Mouse (Mus musculus): ENCODE measurements around the gene Clic4. TPM values are rescaled to one million over a fixed set of nuclear protein-coding genes. Genes with fewer than 3 reads are reported as not detected.

Gene Clic4
- polyA plus RNA-seq, 1 experiment from 2014 or later = 149 TPM

DNA sequence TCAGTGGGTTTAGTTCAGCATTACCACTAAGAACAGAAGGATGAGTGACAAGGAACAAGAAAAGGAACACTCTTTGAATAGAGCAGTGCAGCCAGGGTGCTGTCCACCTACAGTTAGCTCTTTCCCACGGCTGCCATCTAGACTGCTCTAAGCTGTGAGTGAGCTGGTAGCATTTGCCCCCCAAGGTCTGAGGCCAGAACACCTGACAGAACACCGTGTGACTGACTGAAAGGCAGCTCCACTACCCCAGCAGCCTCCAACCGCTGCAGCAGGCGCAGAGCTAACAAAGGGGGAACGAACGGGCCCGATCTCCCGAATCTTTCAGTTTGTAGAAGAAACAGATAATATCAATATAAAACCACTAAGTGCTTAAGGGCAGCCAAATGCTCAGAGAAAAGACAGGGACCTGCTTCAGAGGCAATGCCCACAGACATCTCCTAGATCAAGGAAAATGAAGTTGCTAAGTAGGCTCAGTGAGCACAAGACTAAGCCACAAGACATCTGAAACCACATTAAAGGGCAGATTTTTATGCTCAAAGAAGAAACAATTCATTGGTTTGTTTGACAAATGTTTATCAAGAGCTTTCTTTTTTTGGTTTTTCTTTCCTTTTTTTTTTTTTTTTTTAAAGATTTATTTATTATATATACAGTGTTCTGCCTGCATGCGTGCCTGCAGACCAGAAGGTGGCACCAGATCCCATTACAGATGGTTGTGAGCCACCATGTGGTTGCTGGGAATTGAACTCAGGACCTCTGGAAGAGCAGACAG is 24.2 kb downstream of the Clic4 start:
- H3K4me2 ChIP-seq = no peak overlapping the region
- no peaks in the 10 kb centered on the region for H3K27me3 ChIP-seq (replicated peaks; ENCODE audit: control insufficient read depth, insufficient read depth, low read length)
- WGBS = 63% methylated on average over 9 of the region's 9 CpGs
- no peak for ATAC-seq (replicated peaks; ENCODE audit: low FRiP score)
- H3K4me3 ChIP-seq (ENCODE audit: low read depth, low read length) = no peak overlapping the region
- no peak overlapping the region for H3K9ac ChIP-seq (ENCODE audit: low read depth, low read length)
- H3K27ac ChIP-seq (ENCODE audit: low read depth, low read length) = peak overlapping the region; percentile 3; the same call in 1 of the 2 replicates
- H3K36me3 ChIP-seq (ENCODE audit: control insufficient read depth, insufficient read depth, low read length) = no peaks in the 10 kb centered on the region; the same call in 1 of the 2 replicates
- peaks cover 39% of the 10 kb centered on the region for H3K4me1 ChIP-seq (replicated peaks; ENCODE audit: control insufficient read depth, insufficient read depth, low read length)
- no peak for DNase-seq (ENCODE audit: low spot score)
- no peaks in the 10 kb centered on the region for H3K9me3 ChIP-seq (ENCODE audit: control insufficient read depth, low read length)

GRCm38 (mm10) chr4:135246866-135247756 is 25.5 kb downstream of the Clic4 start:
- DNase-seq (ENCODE audit: low spot score) (no peak), ATAC-seq (replicated peaks; ENCODE audit: low FRiP score) (no peak)
- no peak overlapping the region for H3K4me2 ChIP-seq
- H3K4me1 ChIP-seq (replicated peaks; ENCODE audit: control insufficient read depth, insufficient read depth, low read length) = peaks cover 39% of the 10 kb centered on the region
- 79% methylated on average over 23 of the region's 23 CpGs for WGBS
- no peak overlapping the region for H3K27ac ChIP-seq (ENCODE audit: low read depth, low read length)
- no peaks in the 10 kb centered on the region; the same call in 1 of the 2 replicates for H3K36me3 ChIP-seq (ENCODE audit: control insufficient read depth, insufficient read depth, low read length)
- no peak overlapping the region for H3K4me3 ChIP-seq (ENCODE audit: low read depth, low read length)
- H3K27me3 ChIP-seq (replicated peaks; ENCODE audit: control insufficient read depth, insufficient read depth, low read length) = no peaks in the 10 kb centered on the region
- H3K9me3 ChIP-seq (ENCODE audit: control insufficient read depth, low read length) = no peaks in the 10 kb centered on the region
- H3K9ac ChIP-seq (ENCODE audit: low read depth, low read length) = no peak overlapping the region

- no peak for DNase-seq (ENCODE audit: low spot score)
- Histone ChIP-seq H3K4me2 (peak overlapping the region; percentile 13; the same call in 1 of the 2 replicates), H3K27ac (ENCODE audit: low read depth, low read length) (0 out of 2 replicates have a peak overlapping the region, but pooled peaks have one; percentile 22), H3K4me1 (replicated peaks; ENCODE audit: control insufficient read depth, insufficient read depth, low read length) (peaks cover 46% of the 10 kb centered on the region), H3K27me3 (replicated peaks; ENCODE audit: control insufficient read depth, insufficient read depth, low read length) (no peaks in the 10 kb centered on the region), H3K36me3 (ENCODE audit: control insufficient read depth, insufficient read depth, low read length) (no peaks in the 10 kb centered on the region; the same call in 1 of the 2 replicates), H3K4me3 (ENCODE audit: low read depth, low read length) (no peak overlapping the region), H3K9me3 (ENCODE audit: control insufficient read depth, low read length) (no peaks in the 10 kb centered on the region), H3K9ac (ENCODE audit: low read depth, low read length) (no peak overlapping the region)
- WGBS = 79% methylated on average over 2 of the region's 2 CpGs
- ATAC-seq (replicated peaks; ENCODE audit: low FRiP score) = no peak
Measured at GRCm38 (mm10) chr4:135246444-135246843, 26.2 kb downstream of the Clic4 start.

- 0 out of 2 replicates have a peak overlapping the region, but pooled peaks have one; percentile 22 for H3K27ac ChIP-seq (ENCODE audit: low read depth, low read length)
- H3K9me3 ChIP-seq (ENCODE audit: control insufficient read depth, low read length) = no peaks in the 10 kb centered on the region
- no peak overlapping the region for H3K4me3 ChIP-seq (ENCODE audit: low read depth, low read length)
- H3K9ac ChIP-seq (ENCODE audit: low read depth, low read length) = no peak overlapping the region
- DNase-seq (ENCODE audit: low spot score) (no peak), ATAC-seq (replicated peaks; ENCODE audit: low FRiP score) (no peak)
- H3K4me2 ChIP-seq = 0 out of 2 replicates have a peak overlapping the region, but pooled peaks have one; percentile 13
- H3K36me3 ChIP-seq (ENCODE audit: control insufficient read depth, insufficient read depth, low read length) = no peaks in the 10 kb centered on the region; the same call in 1 of the 2 replicates
- WGBS = 87% methylated on average over 11 of the region's 11 CpGs
- no peaks in the 10 kb centered on the region for H3K27me3 ChIP-seq (replicated peaks; ENCODE audit: control insufficient read depth, insufficient read depth, low read length)
- peaks cover 52% of the 10 kb centered on the region for H3K4me1 ChIP-seq (replicated peaks; ENCODE audit: control insufficient read depth, insufficient read depth, low read length)
Measured at GRCm38 (mm10) chr4:135245841-135246240, 26.8 kb downstream of the Clic4 start.

DNA sequence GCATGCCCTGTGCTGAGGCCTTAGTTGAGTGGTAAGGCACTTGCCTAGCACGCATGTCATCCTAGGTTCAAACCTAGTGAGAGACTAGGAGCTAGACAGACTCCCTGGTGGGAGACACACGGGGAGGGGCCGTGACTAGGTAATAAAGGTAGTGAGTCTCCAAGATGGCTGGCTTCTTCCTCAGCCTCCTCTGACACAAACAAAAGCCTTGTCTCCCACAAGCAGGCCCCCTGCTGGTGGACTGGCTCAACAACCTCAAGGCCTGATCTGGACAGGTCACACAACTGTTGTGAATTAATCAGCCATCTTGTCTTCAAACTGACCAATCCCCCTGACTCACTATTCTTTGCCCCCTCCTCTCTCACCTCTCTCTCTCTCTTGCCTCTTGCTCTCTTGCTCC is 28.3 kb downstream of the Clic4 start:
- no peak overlapping the region for H3K4me2 ChIP-seq
- 90% methylated on average over 3 of the region's 3 CpGs for WGBS
- no peak for DNase-seq (ENCODE audit: low spot score)
- ATAC-seq (replicated peaks; ENCODE audit: low FRiP score) = no peak
- no peaks in the 10 kb centered on the region for H3K27me3 ChIP-seq (replicated peaks; ENCODE audit: control insufficient read depth, insufficient read depth, low read length)
- no peak overlapping the region for H3K9ac ChIP-seq (ENCODE audit: low read depth, low read length)
- H3K4me3 ChIP-seq (ENCODE audit: low read depth, low read length) = no peak overlapping the region
- no peaks in the 10 kb centered on the region; the same call in 1 of the 2 replicates for H3K36me3 ChIP-seq (ENCODE audit: control insufficient read depth, insufficient read depth, low read length)
- H3K9me3 ChIP-seq (ENCODE audit: control insufficient read depth, low read length) = no peaks in the 10 kb centered on the region
- peaks cover 66% of the 10 kb centered on the region for H3K4me1 ChIP-seq (replicated peaks; ENCODE audit: control insufficient read depth, insufficient read depth, low read length)
- no peak overlapping the region for H3K27ac ChIP-seq (ENCODE audit: low read depth, low read length)

GRCm38 (mm10) chr4:135242913-135243541 is 29.6 kb downstream of the Clic4 start:
- no peak overlapping the region for H3K9ac ChIP-seq (ENCODE audit: low read depth, low read length)
- H3K4me1 ChIP-seq (replicated peaks; ENCODE audit: control insufficient read depth, insufficient read depth, low read length) = peaks cover 72% of the 10 kb centered on the region
- no peaks in the 10 kb centered on the region for H3K9me3 ChIP-seq (ENCODE audit: control insufficient read depth, low read length)
- H3K27me3 ChIP-seq (replicated peaks; ENCODE audit: control insufficient read depth, insufficient read depth, low read length) = no peaks in the 10 kb centered on the region
- WGBS = 64% methylated on average over 7 of the region's 7 CpGs
- ATAC-seq (replicated peaks; ENCODE audit: low FRiP score) = no peak
- no peaks in the 10 kb centered on the region for H3K36me3 ChIP-seq (ENCODE audit: control insufficient read depth, insufficient read depth, low read length)
- H3K4me2 ChIP-seq = no peak overlapping the region
- no peak for DNase-seq (ENCODE audit: low spot score)
- no peak overlapping the region for H3K4me3 ChIP-seq (ENCODE audit: low read depth, low read length)
- H3K27ac ChIP-seq (ENCODE audit: low read depth, low read length) = no peak overlapping the region

DNA sequence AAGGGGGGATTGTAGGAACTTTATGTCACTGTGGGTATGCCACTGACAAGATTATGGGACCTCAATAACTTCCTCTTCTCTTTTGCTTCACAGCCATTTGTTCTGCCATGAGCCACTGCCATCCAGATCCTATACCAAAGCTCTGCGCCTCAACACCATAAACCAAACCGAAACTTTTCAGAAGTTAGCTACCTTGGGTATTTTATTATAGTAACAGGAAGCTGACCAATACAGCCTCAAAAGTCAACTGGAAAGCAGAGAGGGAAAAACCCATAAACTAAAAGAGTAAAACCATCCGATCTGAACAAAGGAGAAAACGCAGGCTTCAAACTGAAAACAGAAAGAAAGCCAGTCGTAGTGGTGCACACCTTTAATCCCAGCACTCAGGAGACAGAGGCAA is 30.2 kb downstream of the Clic4 start:
- DNase-seq (ENCODE audit: low spot score) (no peak), ATAC-seq (replicated peaks; ENCODE audit: low FRiP score) (no peak)
- peaks cover 70% of the 10 kb centered on the region for H3K4me1 ChIP-seq (replicated peaks; ENCODE audit: control insufficient read depth, insufficient read depth, low read length)
- peak overlapping the region; percentile 49; the same call in 1 of the 2 replicates for H3K27ac ChIP-seq (ENCODE audit: low read depth, low read length)
- WGBS = 68% methylated on average over 5 of the region's 5 CpGs
- peaks cover 5% of the 10 kb centered on the region for H3K36me3 ChIP-seq (ENCODE audit: control insufficient read depth, insufficient read depth, low read length)
- H3K4me3 ChIP-seq (ENCODE audit: low read depth, low read length) = no peak overlapping the region
- H3K27me3 ChIP-seq (replicated peaks; ENCODE audit: control insufficient read depth, insufficient read depth, low read length) = no peaks in the 10 kb centered on the region
- peak overlapping the region; percentile 44; the same call in 1 of the 2 replicates for H3K4me2 ChIP-seq
- no peaks in the 10 kb centered on the region for H3K9me3 ChIP-seq (ENCODE audit: control insufficient read depth, low read length)
- no peak overlapping the region for H3K9ac ChIP-seq (ENCODE audit: low read depth, low read length)

GRCm38 (mm10) chr4:135241669-135242068 is 30.9 kb downstream of the Clic4 start:
- ATAC-seq (replicated peaks; ENCODE audit: low FRiP score) (no peak), DNase-seq (ENCODE audit: low spot score) (no peak)
- Histone ChIP-seq H3K27me3 (replicated peaks; ENCODE audit: control insufficient read depth, insufficient read depth, low read length) (no peaks in the 10 kb centered on the region), H3K4me1 (replicated peaks; ENCODE audit: control insufficient read depth, insufficient read depth, low read length) (peaks cover 63% of the 10 kb centered on the region), H3K9ac (ENCODE audit: low read depth, low read length) (no peak overlapping the region; the same call in 1 of the 2 replicates), H3K27ac (ENCODE audit: low read depth, low read length) (peak overlapping the region; percentile 49; the same call in 1 of the 2 replicates), H3K4me3 (ENCODE audit: low read depth, low read length) (no peak overlapping the region), H3K9me3 (ENCODE audit: control insufficient read depth, low read length) (no peaks in the 10 kb centered on the region), H3K36me3 (ENCODE audit: control insufficient read depth, insufficient read depth, low read length) (peaks cover 6% of the 10 kb centered on the region), H3K4me2 (peak overlapping the region; percentile 44)
- WGBS = 26% methylated on average over 5 of the region's 5 CpGs
